In genomic region chr16:32520372-32520748, GRCm38 (mm10) we compare ENCODE assay signal across 10 mouse cellular contexts. TPM values are rescaled to one million over a fixed set of nuclear protein-coding genes. Genes with fewer than 3 reads are reported as not detected.
A peak's percentile ranks its signal among the peaks of the same experiment; 100 is the strongest.
DNase-seq lines count a peak whose midpoint lies in the region; ATAC-seq lines count a peak whose summit lies in the region.
"Had no signal": no experiment of that assay in that cellular context is flagged by ENCODE, and none has a peak within 500 bp of the region (broad histone marks: within the 10 kb centered on the region; RNA-seq: fewer than 3 reads in every experiment).

No protein-coding gene starts in this region.

- no peak for ATAC-seq in midbrain, embryonic 16.5 days
- no peak for ATAC-seq in kidney, embryonic 14.5 days (ENCODE audit: low FRiP score, low TSS enrichment)
- ATAC-seq: intestine, embryonic 15.5 days had no signal

- no peaks in the 10 kb centered on the region for H3K27me3 ChIP-seq in erythroblast, embryonic 14.5 days (ENCODE audit: control insufficient read depth)
- no peaks in the 10 kb centered on the region for H3K27me3 ChIP-seq in midbrain, embryonic 16.5 days (ENCODE audit: control insufficient read depth, insufficient read depth, low read depth, low read length)
- no peaks in the 10 kb centered on the region for H3K27me3 ChIP-seq in kidney, embryonic 14.5 days (ENCODE audit: control insufficient read depth, insufficient read depth, low read length)
- H3K27me3 ChIP-seq: intestine, embryonic 15.5 days had no signal

- peaks cover 91% of the 10 kb centered on the region for H3K4me1 ChIP-seq in erythroblast, embryonic 14.5 days (ENCODE audit: control insufficient read depth)
- H3K4me1 ChIP-seq in midbrain, embryonic 16.5 days (ENCODE audit: control insufficient read depth, insufficient read depth, low read length), result peaks cover 21% of the 10 kb centered on the region
- peaks cover 4% of the 10 kb centered on the region; the same call in 1 of the 2 replicates for H3K4me1 ChIP-seq in kidney, embryonic 14.5 days (ENCODE audit: control insufficient read depth, insufficient read depth, low read length)

- no peaks in the 10 kb centered on the region for H3K9me3 ChIP-seq in erythroblast, embryonic 14.5 days (ENCODE audit: control insufficient read depth, low read length)
- H3K9me3 ChIP-seq in midbrain, embryonic 16.5 days (replicated peaks; ENCODE audit: control insufficient read depth, low read length, poor library complexity, severe bottlenecking), result no peaks in the 10 kb centered on the region
- H3K9me3 ChIP-seq in kidney, embryonic 14.5 days (ENCODE audit: control insufficient read depth, low read length), result no peaks in the 10 kb centered on the region
- H3K9me3 ChIP-seq: intestine, embryonic 15.5 days had no signal

- WGBS in midbrain, embryonic 16.5 days, result 41% methylated on average over 9 of the region's 9 CpGs
- WGBS in kidney, embryonic 14.5 days, result 71% methylated on average over 9 of the region's 9 CpGs

- peak; percentile 48 for DNase-seq in adrenal gland, postnatal 14 days
- no peak for DNase-seq in adrenal gland, adult (ENCODE audit: inconsistent age in 2 of 2, low spot score in 1 of 2)
- DNase-seq in 416B (ENCODE audit: low read depth), result peak; percentile 88
- DNase-seq in yolk sac, embryonic 10.5 days (ENCODE audit: low spot score), result no peak
- no peak for DNase-seq in adrenal gland, postnatal 25 days
- DNase-seq: embryo, embryonic 11 days had no signal

- no peak overlapping the region for H3K9ac ChIP-seq in midbrain, embryonic 16.5 days (ENCODE audit: low read depth, low read length)
- no peak overlapping the region for H3K9ac ChIP-seq in kidney, embryonic 14.5 days (ENCODE audit: low read depth, low read length)
- H3K9ac ChIP-seq: intestine, embryonic 15.5 days had no signal

- H3K27ac ChIP-seq in midbrain, embryonic 16.5 days (ENCODE audit: low read length), result 0 out of 2 replicates have a peak overlapping the region, but pooled peaks have one; percentile 23
- H3K27ac ChIP-seq in kidney, embryonic 14.5 days (ENCODE audit: low read depth, low read length), result no peak overlapping the region
- H3K27ac ChIP-seq: intestine, embryonic 15.5 days had no signal

- peaks cover 2% of the 10 kb centered on the region; the same call in 1 of the 2 replicates for H3K36me3 ChIP-seq in erythroblast, embryonic 14.5 days (ENCODE audit: control insufficient read depth)
- H3K36me3 ChIP-seq in midbrain, embryonic 16.5 days (ENCODE audit: control insufficient read depth, insufficient read depth, low read length), result no peaks in the 10 kb centered on the region
- no peaks in the 10 kb centered on the region for H3K36me3 ChIP-seq in kidney, embryonic 14.5 days (ENCODE audit: control insufficient read depth, insufficient read depth, low read length)
- H3K36me3 ChIP-seq: intestine, embryonic 15.5 days had no signal

- H3K4me3 ChIP-seq in erythroblast, embryonic 14.5 days (replicated peaks), result peak overlapping the region; percentile 30
- no peak overlapping the region for H3K4me3 ChIP-seq in midbrain, embryonic 16.5 days (ENCODE audit: low read depth, low read length)
- no peak overlapping the region for H3K4me3 ChIP-seq in kidney, embryonic 14.5 days (ENCODE audit: low read length)
- H3K4me3 ChIP-seq: intestine, embryonic 15.5 days had no signal

- no peak overlapping the region for H3K4me2 ChIP-seq in midbrain, embryonic 16.5 days (ENCODE audit: low read length)
- H3K4me2 ChIP-seq in kidney, embryonic 14.5 days (replicated peaks; ENCODE audit: low read depth, low read length), result no peak overlapping the region
- H3K4me2 ChIP-seq: intestine, embryonic 15.5 days had no signal

RNA-seq across cellular contexts. Expression of gene Zdhhc19, which starts 24.3 kb away (rescaled TPM):
- not detected in 2 replicates for total RNA-seq in adrenal gland, postnatal 14 days (2021)
- polyA plus RNA-seq in erythroblast, embryonic 14.5 days (2012), result not detected in 2 replicates
- 0.26 TPM in 1 of 2 replicates, not detected in the other for polyA plus RNA-seq in midbrain, embryonic 16.5 days (2015; fragmentation: Nextera tagmentation; extraction: Ambion mirVana)
- not detected in 2 replicates for total RNA-seq in adrenal gland, postnatal 25 days (2021)
- polyA plus RNA-seq in kidney, embryonic 14.5 days (2014; fragmentation: Nextera tagmentation; extraction: Ambion mirVana), result not detected in 2 replicates

RNA-seq across cellular contexts. Expression of gene Slc51a, which starts 32.7 kb away (rescaled TPM):
- total RNA-seq in adrenal gland, postnatal 14 days (2021), result not detected in 2 replicates
- not detected in 2 replicates for polyA plus RNA-seq in erythroblast, embryonic 14.5 days (2012)
- 0.08 TPM in 1 of 2 replicates, not detected in the other for polyA plus RNA-seq in midbrain, embryonic 16.5 days (2015; fragmentation: Nextera tagmentation; extraction: Ambion mirVana)
- not detected in 2 replicates for total RNA-seq in adrenal gland, postnatal 25 days (2021)
- 0.33 and 0.49 TPM in 2 replicates for polyA plus RNA-seq in kidney, embryonic 14.5 days (2014; fragmentation: Nextera tagmentation; extraction: Ambion mirVana)

Comparison
In these comparisons a context has a peak if more than half of its experiments do, and no peak if none do; other contexts are left out.
1. DNase-seq: peak in adrenal gland, postnatal 14 days (single experiment) and 416B (single experiment); none in adrenal gland, adult (0 of 2), yolk sac, embryonic 10.5 days (single experiment) and adrenal gland, postnatal 25 days (single experiment).